Comparison of ENCODE assay signal across 9 mouse cellular contexts in genomic region chr2:101906379-101906690, GRCm38 (mm10). TPM values are rescaled to one million over a fixed set of nuclear protein-coding genes. Genes with fewer than 3 reads are reported as not detected.
DNase-seq lines count a peak whose midpoint lies in the region; ATAC-seq and TF ChIP-seq lines count a peak whose summit lies in the region.
"Had no signal": no experiment of that assay in that cellular context is flagged by ENCODE, and none has a peak within 500 bp of the region (broad histone marks: within the 10 kb centered on the region; RNA-seq: fewer than 3 reads in every experiment).

No protein-coding gene starts in this region.

- H3K4me3 ChIP-seq in heart, embryonic 12.5 days = no peak overlapping the region
- H3K4me3 ChIP-seq in hindbrain, embryonic 13.5 days = no peak overlapping the region
- no peak overlapping the region for H3K4me3 ChIP-seq in midbrain, embryonic 11.5 days (ENCODE audit: low read depth, low read length)
- no peak overlapping the region for H3K4me3 ChIP-seq in gastrocnemius, adult 2 months
- H3K4me3 ChIP-seq: erythroblast, embryonic 14.5 days had no signal

- ATAC-seq in heart, embryonic 12.5 days (ENCODE audit: insufficient number of reproducible peaks, low FRiP score) = no peak
- peak; percentile 32 for ATAC-seq in hindbrain, embryonic 13.5 days (ENCODE audit: low FRiP score)
- peak; percentile 56 for ATAC-seq in midbrain, embryonic 11.5 days (ENCODE audit: low FRiP score)

- H3K27ac ChIP-seq in heart, embryonic 12.5 days (ENCODE audit: poor library complexity, severe bottlenecking) = no peak overlapping the region
- H3K27ac ChIP-seq in hindbrain, embryonic 13.5 days = peak overlapping the region; percentile 52; the same call in 1 of the 2 replicates
- no peak overlapping the region for H3K27ac ChIP-seq in midbrain, embryonic 11.5 days (ENCODE audit: low read depth, low read length)
- H3K27ac ChIP-seq in gastrocnemius, adult 2 months = no peak overlapping the region

- H3K27me3 ChIP-seq in heart, embryonic 12.5 days (replicated peaks) = no peaks in the 10 kb centered on the region
- no peaks in the 10 kb centered on the region for H3K27me3 ChIP-seq in hindbrain, embryonic 13.5 days
- no peaks in the 10 kb centered on the region for H3K27me3 ChIP-seq in midbrain, embryonic 11.5 days (ENCODE audit: control insufficient read depth, insufficient read depth, low read length)

- no peak overlapping the region for H3K9ac ChIP-seq in heart, embryonic 12.5 days
- H3K9ac ChIP-seq in hindbrain, embryonic 13.5 days = peak overlapping the region; percentile 58
- peak overlapping the region; percentile 39 for H3K9ac ChIP-seq in midbrain, embryonic 11.5 days (ENCODE audit: low read length)

- H3K9me3 ChIP-seq in heart, embryonic 12.5 days (replicated peaks) = 0 out of 2 replicates have a peak, but pooled peaks cover 4% of the 10 kb centered on the region
- peaks cover 3% of the 10 kb centered on the region; the same call in 1 of the 2 replicates for H3K9me3 ChIP-seq in hindbrain, embryonic 13.5 days
- H3K9me3 ChIP-seq in midbrain, embryonic 11.5 days (ENCODE audit: control insufficient read depth, low read length) = no peaks in the 10 kb centered on the region

- peaks cover 4% of the 10 kb centered on the region; the same call in 1 of the 2 replicates for H3K36me3 ChIP-seq in heart, embryonic 12.5 days
- peaks cover 16% of the 10 kb centered on the region for H3K36me3 ChIP-seq in hindbrain, embryonic 13.5 days
- no peaks in the 10 kb centered on the region for H3K36me3 ChIP-seq in midbrain, embryonic 11.5 days (ENCODE audit: control insufficient read depth, insufficient read depth, low read length)

- 65% methylated on average over 5 of the region's 5 CpGs for WGBS in heart, embryonic 12.5 days
- WGBS in hindbrain, embryonic 13.5 days = 58% methylated on average over 5 of the region's 5 CpGs
- WGBS in midbrain, embryonic 11.5 days = 59% methylated on average over 5 of the region's 5 CpGs

- peak overlapping the region; percentile 60; the same call in 1 of the 2 replicates for H3K4me2 ChIP-seq in heart, embryonic 12.5 days
- no peak overlapping the region; the same call in 1 of the 2 replicates for H3K4me2 ChIP-seq in hindbrain, embryonic 13.5 days
- no peak overlapping the region for H3K4me2 ChIP-seq in midbrain, embryonic 11.5 days

- peaks cover 6% of the 10 kb centered on the region; the same call in 1 of the 2 replicates for H3K4me1 ChIP-seq in heart, embryonic 12.5 days (replicated peaks)
- H3K4me1 ChIP-seq in hindbrain, embryonic 13.5 days (replicated peaks) = peaks cover 38% of the 10 kb centered on the region
- peaks cover 9% of the 10 kb centered on the region for H3K4me1 ChIP-seq in midbrain, embryonic 11.5 days (ENCODE audit: control insufficient read depth, insufficient read depth, low read length)

- no peak for DNase-seq in heart, postnatal 10 days
- peak; percentile 57 for DNase-seq in cerebellum, adult 8-10 months
- no peak for DNase-seq in midbrain, embryonic 11.5 days (ENCODE audit: low spot score, missing footprints)
- no peak for DNase-seq in gastrocnemius, adult 2 months
- no peak for DNase-seq in embryo, embryonic 10.5 days (ENCODE audit: low spot score)
- DNase-seq in Muller cell, postnatal 12 days (ENCODE audit: inconsistent ontology term) = no peak

- no peak for TF ChIP-seq CTCF in gastrocnemius, adult 2 months (IDR thresholded peaks at IDR 0.05)

- intact Hi-C loops in heart, postnatal 10 days (cut with DNase I) = loop anchor here (1.0 to 5.0 kb wide), 5 partner anchors 126 to 386 kb away; no protein-coding TSS in a partner anchor
- intact Hi-C loops in gastrocnemius, adult 2 months (cut with DNase I) = loop anchor here (1.0 to 10.0 kb wide), 3 partner anchors 126 to 547 kb away; no protein-coding TSS in a partner anchor

RNA-seq across cellular contexts. Expression of gene Commd9, which starts 20.3 kb away (rescaled TPM):
- 50.5 and 50.7 TPM in 2 replicates for polyA plus RNA-seq in heart, embryonic 12.5 days (2016; fragmentation: Nextera tagmentation; extraction: Ambion mirVana)
- total RNA-seq in heart, postnatal 10 days (2021) = 10 to 100 TPM; 28.6 to 35.7 TPM
- polyA plus RNA-seq in hindbrain, embryonic 13.5 days (2015; fragmentation: Nextera tagmentation; extraction: Ambion mirVana) = 99.8 and 110 TPM in 2 replicates
- 69.8 and 75.0 TPM in 2 replicates for polyA plus RNA-seq in midbrain, embryonic 11.5 days (2014; fragmentation: Nextera tagmentation; extraction: Ambion mirVana)
- total RNA-seq in gastrocnemius, adult 2 months (2021) = 10 to 100 TPM; 31.7 to 37.6 TPM

RNA-seq across cellular contexts. Expression of gene Prr5l, which starts 23.5 kb away (rescaled TPM):
- 10.0 and 10.3 TPM in 2 replicates for polyA plus RNA-seq in heart, embryonic 12.5 days (2016; fragmentation: Nextera tagmentation; extraction: Ambion mirVana)
- 1 to 10 TPM; 2.6 to 4.0 TPM for total RNA-seq in heart, postnatal 10 days (2021)
- 5.7 and 6.8 TPM in 2 replicates for polyA plus RNA-seq in hindbrain, embryonic 13.5 days (2015; fragmentation: Nextera tagmentation; extraction: Ambion mirVana)
- 12.6 and 15.5 TPM in 2 replicates for polyA plus RNA-seq in midbrain, embryonic 11.5 days (2014; fragmentation: Nextera tagmentation; extraction: Ambion mirVana)
- total RNA-seq in gastrocnemius, adult 2 months (2021) = under 1 TPM in 1 of 2 experiments, not detected in 1; 0.53 TPM
